In the genomic region with DNA sequence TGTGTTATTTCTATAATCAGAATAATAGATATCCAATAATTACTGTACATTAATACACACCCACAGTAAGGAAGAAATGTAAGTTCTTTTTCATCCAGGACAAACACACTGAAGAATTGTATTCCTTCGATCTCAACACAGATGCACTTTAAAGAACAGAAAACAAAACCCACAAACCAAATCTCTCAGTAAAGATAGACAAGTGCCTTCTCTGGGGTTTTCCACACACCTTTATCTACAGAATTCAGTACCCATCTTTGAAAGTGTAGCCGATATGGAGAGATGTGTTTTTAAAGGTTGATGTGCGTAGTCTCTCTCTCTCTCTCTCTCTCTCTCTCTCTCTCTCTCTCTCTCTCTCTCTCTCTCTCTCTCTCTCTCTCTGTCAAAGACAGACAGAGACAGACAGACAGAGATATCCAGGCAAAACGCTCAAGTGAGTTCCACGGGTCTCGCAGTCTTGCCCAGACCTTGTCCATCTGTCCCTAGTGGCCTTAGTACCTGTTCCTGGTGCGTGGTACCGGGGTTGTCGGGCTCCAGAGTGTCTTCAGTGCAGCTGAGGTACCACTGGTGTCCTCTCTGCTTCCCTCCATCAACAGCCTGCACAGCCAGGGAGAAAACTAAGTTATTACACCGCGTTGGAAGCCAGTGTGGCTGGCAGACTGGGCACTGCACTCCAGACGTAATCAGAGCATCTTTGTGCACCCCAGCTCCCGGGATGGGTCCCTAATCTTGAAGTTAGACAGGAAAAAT, we compare ENCODE assay signal across 8 mouse cellular contexts. TPM values are rescaled to one million over a fixed set of nuclear protein-coding genes. Genes with fewer than 3 reads are reported as not detected.
DNase-seq lines count a peak whose midpoint lies in the region; ATAC-seq lines count a peak whose summit lies in the region.

No protein-coding gene starts in this region.

- H3K4me2 ChIP-seq in intestine, embryonic 14.5 days (ENCODE audit: low read length): peak overlapping the region; percentile 97
- H3K4me2 ChIP-seq in midbrain, embryonic 15.5 days: peak overlapping the region; percentile 93

- 0 out of 2 replicates have a peak, but pooled peaks have one; percentile 3 for ATAC-seq in common myeloid progenitor, adult 5-6 weeks (replicated peaks; ENCODE audit: low read depth, poor library complexity, severe bottlenecking)
- no peak for ATAC-seq in intestine, embryonic 14.5 days (replicated peaks; ENCODE audit: low FRiP score, low TSS enrichment, low read depth)
- ATAC-seq in midbrain, embryonic 15.5 days (replicated peaks): peak; percentile 41; the same call in 1 of the 2 replicates
- ATAC-seq in cerebellum, adult (ENCODE audit: insufficient number of reproducible peaks, low FRiP score, low TSS enrichment): no peak

- no peak overlapping the region for H3K27ac ChIP-seq in intestine, embryonic 14.5 days (ENCODE audit: low read depth)
- no peak overlapping the region for H3K27ac ChIP-seq in midbrain, embryonic 15.5 days

- WGBS in intestine, embryonic 14.5 days: 45% methylated on average over 13 of the region's 13 CpGs
- 34% methylated on average over 13 of the region's 13 CpGs for WGBS in midbrain, embryonic 15.5 days

- intact Hi-C loops in gastrocnemius, postnatal 36 days (cut with DNase I): no loop called here

- H3K9ac ChIP-seq in intestine, embryonic 14.5 days (ENCODE audit: low read length): no peak overlapping the region
- no peak overlapping the region for H3K9ac ChIP-seq in midbrain, embryonic 15.5 days

- peak; percentile 32 for DNase-seq in kidney, adult 18-20 months
- DNase-seq in kidney, postnatal 36 days: no peak
- DNase-seq in intestine, embryonic 14.5 days (ENCODE audit: low spot score): no peak
- no peak for DNase-seq in right cerebral cortex, postnatal 36 days (ENCODE audit: low spot score in 2 of 2)
- DNase-seq in gastrocnemius, postnatal 36 days: no peak

- no peaks in the 10 kb centered on the region for H3K36me3 ChIP-seq in intestine, embryonic 14.5 days (ENCODE audit: control insufficient read depth, insufficient read depth, low read length)
- no peaks in the 10 kb centered on the region for H3K36me3 ChIP-seq in midbrain, embryonic 15.5 days (replicated peaks)

- peak overlapping the region; percentile 55 for H3K4me3 ChIP-seq in intestine, embryonic 14.5 days (ENCODE audit: low read depth, low read length)
- peak overlapping the region; percentile 67 for H3K4me3 ChIP-seq in midbrain, embryonic 15.5 days

- H3K27me3 ChIP-seq in intestine, embryonic 14.5 days (replicated peaks; ENCODE audit: control insufficient read depth, insufficient read depth, low read length): peaks cover 43% of the 10 kb centered on the region
- H3K27me3 ChIP-seq in midbrain, embryonic 15.5 days (replicated peaks): peaks cover 28% of the 10 kb centered on the region

- no peaks in the 10 kb centered on the region for H3K9me3 ChIP-seq in intestine, embryonic 14.5 days (ENCODE audit: control insufficient read depth, low read length)
- H3K9me3 ChIP-seq in midbrain, embryonic 15.5 days: no peaks in the 10 kb centered on the region

- H3K4me1 ChIP-seq in intestine, embryonic 14.5 days (replicated peaks; ENCODE audit: control insufficient read depth, insufficient read depth, low read length): no peaks in the 10 kb centered on the region
- H3K4me1 ChIP-seq in midbrain, embryonic 15.5 days: peaks cover 9% of the 10 kb centered on the region; the same call in 1 of the 2 replicates

RNA-seq across cellular contexts. Expression of gene St8sia6, which starts 1.4 kb away (rescaled TPM):
- total RNA-seq in common myeloid progenitor, adult 5-6 weeks (2017): 11.3 and 13.1 TPM in 2 replicates
- polyA plus RNA-seq in intestine, embryonic 14.5 days (2014; fragmentation: Nextera tagmentation; extraction: Ambion mirVana): 0.67 and 0.72 TPM in 2 replicates
- polyA plus RNA-seq in midbrain, embryonic 15.5 days (2015; fragmentation: Nextera tagmentation; extraction: Ambion mirVana): 1.1 TPM in 2 replicates
- 1 to 10 TPM in 1 of 2 experiments, under 1 TPM in 1; 0.47 to 1.2 TPM for total RNA-seq in gastrocnemius, postnatal 36 days (2021)

Comparison
In these comparisons a context has a peak if more than half of its experiments do, and no peak if none do; other contexts are left out.
1. ATAC-seq: peak in common myeloid progenitor, adult 5-6 weeks (single experiment) and midbrain, embryonic 15.5 days (single experiment); none in intestine, embryonic 14.5 days (single experiment) and cerebellum, adult (single experiment).